ENCODE assay signal across 11 mouse cellular contexts in genomic region chr14:123967996-123968395, GRCm38 (mm10).
"Had no signal": no experiment of that assay in that cellular context is flagged by ENCODE, and none has a peak within 500 bp of the region (broad histone marks: within the 10 kb centered on the region; RNA-seq: fewer than 3 reads in every experiment).

No protein-coding gene starts in this region.

- H3K4me1 ChIP-seq: limb, embryonic 13.5 days had no signal

- H3K27me3 ChIP-seq: limb, embryonic 13.5 days had no signal

- H3K4me3 ChIP-seq: limb, embryonic 13.5 days had no signal

- H3K36me3 ChIP-seq: limb, embryonic 13.5 days had no signal

- H3K4me2 ChIP-seq: limb, embryonic 13.5 days had no signal

- H3K9ac ChIP-seq: limb, embryonic 13.5 days; liver, embryonic 14.5 days had no signal

- H3K9me3 ChIP-seq: limb, embryonic 13.5 days had no signal

- DNase-seq: kidney, adult 8-10 months; kidney, postnatal 25 days; layer of hippocampus, adult 9-11 months; layer of hippocampus, postnatal 36 days; left cerebral cortex, postnatal 4 days; lung, adult 18-20 months; midbrain, embryonic 14.5 days; right cerebral cortex, postnatal 25 days; thymus, postnatal 36 days had no signal

- H3K27ac ChIP-seq: limb, embryonic 13.5 days; liver, embryonic 14.5 days had no signal
